Mouse (Mus musculus): ENCODE measurements around the gene Fbxw15.
"Not testable (repeated sequence)": the region's sequence is repeated elsewhere in the genome, so short reads cannot be mapped to it uniquely, and the experiment has no call there.

GRCm38 (mm10) chr9:109562106-109562505 is 6.0 kb downstream of the Fbxw15 start:
- not testable (repeated sequence) for TF ChIP-seq POLR2A, CTCF (IDR thresholded peaks at IDR 0.05; ENCODE audit: insufficient read depth, low read depth, low read length)
